Mouse (Mus musculus): ENCODE results near the gene Asb16.
"Not testable (repeated sequence)": the region's sequence is repeated elsewhere in the genome, so short reads cannot be mapped to it uniquely, and the experiment has no call there.

Asb16 gene

GRCm38 (mm10) chr11:102241874-102242273 lies 26.7 kb upstream of the Asb16 start:
- no peak for DNase-seq (ENCODE audit: low read depth)

- peak; percentile 54 for DNase-seq (ENCODE audit: low read depth)
These were observed 23.6 kb upstream of the Asb16 start for GRCm38 (mm10) chr11:102244926-102245449.

GRCm38 (mm10) chr11:102245581-102246272 lies 22.8 kb upstream of the Asb16 start:
- DNase-seq (ENCODE audit: low read depth) = no peak

- no peak for DNase-seq (ENCODE audit: low read depth)
These were observed 22.3 kb upstream of the Asb16 start for GRCm38 (mm10) chr11:102246273-102246635.

- peak; percentile 41 for DNase-seq (ENCODE audit: low read depth)
These were observed 21.7 kb upstream of the Asb16 start for GRCm38 (mm10) chr11:102246871-102247270.

GRCm38 (mm10) chr11:102248630-102249230 lies 19.8 kb upstream of the Asb16 start, which contains the start of gene BC030867:
BC030867 (plus strand) TSS chr11:102248882.
- DNase-seq (ENCODE audit: low read depth) = peak; percentile 100

- DNase-seq (ENCODE audit: low read depth) = peak; percentile 28
These were observed 19.0 kb upstream of the Asb16 start for GRCm38 (mm10) chr11:102249351-102250090.

GRCm38 (mm10) chr11:102257514-102257913 lies 11.0 kb upstream of the Asb16 start:
- no peak for DNase-seq (ENCODE audit: low read depth)

GRCm38 (mm10) chr11:102258095-102258494 lies 10.4 kb upstream of the Asb16 start:
- DNase-seq (ENCODE audit: low read depth) = no peak

GRCm38 (mm10) chr11:102258521-102258920 lies 10.0 kb upstream of the Asb16 start:
- DNase-seq (ENCODE audit: low read depth) = no peak

- no peak for DNase-seq (ENCODE audit: low read depth)
These were observed 5.3 kb upstream of the Asb16 start for GRCm38 (mm10) chr11:102263211-102263610.

GRCm38 (mm10) chr11:102265816-102266215 lies 2.7 kb upstream of the Asb16 start:
- no peak for DNase-seq (ENCODE audit: low read depth)

- no peak for DNase-seq (ENCODE audit: low read depth)
These were observed 1.8 kb upstream of the Asb16 start for GRCm38 (mm10) chr11:102266631-102267355.

GRCm38 (mm10) chr11:102267480-102267879 lies 1.1 kb upstream of the Asb16 start:
- DNase-seq (ENCODE audit: low read depth) = peak; percentile 68

- no peak for DNase-seq (ENCODE audit: low read depth)
These were observed 7.9 kb downstream of the Asb16 start for GRCm38 (mm10) chr11:102276411-102276915.

- DNase-seq (ENCODE audit: low read depth) = no peak
These were observed 9.2 kb downstream of the Asb16 start for GRCm38 (mm10) chr11:102277754-102278153.

- no peak for DNase-seq (ENCODE audit: low read depth)
These were observed 11.1 kb downstream of the Asb16 start for GRCm38 (mm10) chr11:102279595-102279994.

- DNase-seq (ENCODE audit: low read depth) = not testable (repeated sequence)
These were observed 11.7 kb downstream of the Asb16 start for GRCm38 (mm10) chr11:102280267-102280666.

- DNase-seq (ENCODE audit: low read depth) = peak; percentile 48
These were observed 15.4 kb downstream of the Asb16 start for GRCm38 (mm10) chr11:102283922-102284321.

- peak; percentile 99 for DNase-seq (ENCODE audit: low read depth)
These were observed 16.1 kb downstream of the Asb16 start, which contains the start of gene Tmub2 for GRCm38 (mm10) chr11:102284501-102285094. Tmub2 (plus strand) TSS chr11:102284931.

GRCm38 (mm10) chr11:102285095-102285834 lies 16.7 kb downstream of the Asb16 start:
- no peak for DNase-seq (ENCODE audit: low read depth)
